Mouse (Mus musculus) olfactory bulb, adult 2 months (tissue): ENCODE measurements around the gene Lgr5. TPM values are rescaled to one million over a fixed set of nuclear protein-coding genes. Genes with fewer than 3 reads are reported as not detected.

Source experiments
- H3K27ac ChIP-seq: fragments of 200-500 bp; 2 replicates; pipeline ENCODE4 v1.5.1; 2012; ENCODE audit warnings: low read depth, low read length; ENCODE audit not compliant: insufficient read depth
- H3K4me1 ChIP-seq: fragments of 200-500 bp; 2 replicates; pipeline ENCODE4 v1.6.1; 2012; ENCODE audit warnings: low read length; ENCODE audit not compliant: control insufficient read depth, insufficient read depth
- H3K4me3 ChIP-seq: fragments of 200-500 bp; 2 replicates; pipeline ENCODE4 v1.5.1; 2012; ENCODE audit warnings: mild to moderate bottlenecking, low read depth, low read length, moderate library complexity; ENCODE audit not compliant: insufficient read depth
- CTCF ChIP-seq: fragments of 200-500 bp; IDR thresholded peaks from 2 replicates; pipeline ENCODE4 v1.5.1; 2012; ENCODE audit warnings: low read depth, mild to moderate bottlenecking, low read length, moderate library complexity; ENCODE audit not compliant: insufficient read depth
- POLR2A ChIP-seq: fragments of 200-500 bp; IDR thresholded peaks from 2 replicates; pipeline ENCODE4 v1.6.1; 2012; ENCODE audit warnings: mild to moderate bottlenecking, low read depth, low read length, moderate library complexity; ENCODE audit not compliant: insufficient read depth
- WGBS: fragments of 180-500 bp; shearing (Covaris S2); methylation state at CpG from one replicate; pipeline ENCODE4 v1.1.7; 2018; 5-methylcytosine and 5-hydroxymethylcytosine counted together
- polyA plus RNA-seq: library from polyadenylated mRNA; stranded (reverse); fragments of >200 nt; gene quantifications from 2 replicates; pipeline ENCODE4 v1.2.4, GENCODE M21; 2012; ENCODE audit warnings: low replicate concordance; ENCODE audit not compliant: missing spikeins, insufficient read depth, insufficient read length

The Lgr5 gene
- polyA plus RNA-seq, 1 experiment: not detected

DNA sequence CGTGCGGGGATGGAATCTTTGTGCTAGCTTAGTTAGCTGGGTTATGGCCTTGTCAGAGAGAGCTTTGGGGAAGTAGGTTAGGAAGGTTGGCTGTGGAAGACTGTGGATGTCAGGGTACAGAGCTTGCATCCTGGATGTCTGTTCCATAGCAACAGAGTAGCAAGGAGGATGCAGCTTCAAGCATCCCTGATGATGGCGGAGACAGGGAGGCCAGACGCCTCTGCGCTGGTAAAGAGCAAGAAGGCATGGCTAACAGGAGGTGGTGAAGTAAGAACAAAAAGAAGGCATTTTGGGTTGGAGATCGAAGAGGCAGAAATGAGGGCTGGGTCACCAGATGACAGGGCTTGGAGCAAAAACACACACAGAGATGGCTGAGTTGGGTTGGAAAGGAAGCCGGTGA is 118.9 kb downstream of the Lgr5 start:
- no peak for TF ChIP-seq CTCF
- no peak for TF ChIP-seq POLR2A
- Histone ChIP-seq H3K4me3 (no peak overlapping the region), H3K4me1 (peaks cover 7% of the 10 kb centered on the region), H3K27ac (peak overlapping the region; percentile 26)
- 38% methylated on average over 7 of the region's 7 CpGs for WGBS

DNA sequence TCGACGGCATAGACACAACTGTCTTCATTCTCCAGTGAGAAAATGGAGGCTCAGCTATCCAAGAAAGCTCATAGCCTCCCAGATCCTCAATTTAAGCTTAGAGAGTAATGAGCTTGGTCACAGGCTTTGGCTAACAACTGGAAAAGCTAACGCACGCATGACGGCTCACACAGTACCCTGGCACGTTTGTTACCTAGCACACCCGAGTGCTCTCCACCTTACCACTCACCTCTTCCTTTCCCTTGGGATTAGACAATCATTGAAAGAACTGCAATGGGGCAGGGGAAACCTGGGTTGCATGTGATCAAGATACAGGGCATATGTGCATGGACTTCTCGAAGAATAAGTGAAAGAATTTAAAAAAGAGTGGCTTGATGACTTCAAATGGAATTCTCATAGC is 119.6 kb downstream of the Lgr5 start:
- no peak overlapping the region for H3K4me3 ChIP-seq
- no peak for TF ChIP-seq POLR2A
- no peak for TF ChIP-seq CTCF
- H3K4me1 ChIP-seq: peaks cover 7% of the 10 kb centered on the region
- H3K27ac ChIP-seq: no peak overlapping the region
- 84% methylated on average over 8 of the region's 8 CpGs for WGBS

- Histone ChIP-seq H3K27ac (no peak overlapping the region), H3K4me3 (no peak overlapping the region), H3K4me1 (peaks cover 7% of the 10 kb centered on the region)
- 71% methylated on average over 6 of the region's 6 CpGs for WGBS
- TF ChIP-seq CTCF (no peak), POLR2A (no peak)
Measured at GRCm38 (mm10) chr10:115465778-115466177, 121.8 kb downstream of the Lgr5 start.

DNA sequence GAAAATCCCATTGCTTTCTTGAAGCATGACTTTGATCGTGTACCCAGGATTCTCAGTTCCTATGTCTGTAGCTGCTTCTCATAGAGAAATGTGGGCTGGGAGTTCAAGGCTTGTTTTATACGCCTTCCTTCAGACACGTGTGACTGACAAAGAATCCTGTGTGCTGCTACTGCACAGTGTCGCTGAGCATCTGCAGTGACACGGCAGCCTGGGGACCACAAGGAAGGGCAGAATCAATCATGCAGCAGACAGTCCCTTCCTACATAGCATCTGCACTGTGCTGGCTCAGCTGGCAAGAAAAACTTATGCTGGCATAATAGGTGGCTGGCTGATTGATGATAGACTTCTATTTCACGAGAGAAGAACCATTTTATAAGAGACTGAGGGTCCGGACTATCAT is 122.5 kb downstream of the Lgr5 start:
- TF ChIP-seq POLR2A (no peak), CTCF (no peak)
- 85% methylated on average over 7 of the region's 7 CpGs for WGBS
- H3K4me3 ChIP-seq: no peak overlapping the region
- peaks cover 5% of the 10 kb centered on the region for H3K4me1 ChIP-seq
- H3K27ac ChIP-seq: no peak overlapping the region

GRCm38 (mm10) chr10:115462646-115463045 is 124.9 kb downstream of the Lgr5 start:
- H3K4me1 ChIP-seq: no peaks in the 10 kb centered on the region
- TF ChIP-seq CTCF (no peak), POLR2A (no peak)
- no peak overlapping the region for H3K4me3 ChIP-seq
- no peak overlapping the region for H3K27ac ChIP-seq
- WGBS: 81% methylated on average over 5 of the region's 5 CpGs

DNA sequence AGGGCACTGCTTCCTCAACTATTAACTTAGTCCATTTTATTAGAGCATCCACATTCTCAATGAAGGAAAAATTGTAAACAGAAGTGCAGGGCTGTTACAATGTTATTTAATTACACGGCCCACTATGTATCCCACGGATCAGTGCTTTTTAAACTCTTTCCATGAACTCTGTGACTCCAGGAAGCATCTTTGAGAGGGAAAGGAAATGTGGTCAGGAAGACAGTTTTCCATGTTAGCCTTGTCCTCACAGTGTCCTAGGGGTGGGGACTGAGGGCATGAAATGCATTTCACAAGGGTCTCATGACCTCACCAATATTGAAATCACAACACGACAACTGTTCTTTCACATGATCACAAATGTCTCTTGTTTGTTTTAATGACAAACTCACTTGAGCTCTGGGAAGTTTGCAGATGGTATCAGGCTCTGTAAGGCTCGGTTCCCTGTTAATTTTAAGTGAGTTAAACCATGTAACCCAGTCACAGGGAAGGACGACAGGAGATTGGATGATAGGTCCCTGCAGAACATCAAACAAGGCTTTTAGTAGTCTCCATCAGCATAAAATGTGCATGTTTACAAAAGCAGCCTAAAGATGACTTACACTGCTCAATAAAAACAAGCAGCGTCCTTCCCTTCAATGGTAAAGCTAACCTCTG is 130.1 kb downstream of the Lgr5 start:
- TF ChIP-seq POLR2A (no peak), CTCF (no peak)
- Histone ChIP-seq H3K4me1 (peaks cover 5% of the 10 kb centered on the region), H3K27ac (no peak overlapping the region), H3K4me3 (no peak overlapping the region)
- 65% methylated on average over 6 of the region's 6 CpGs for WGBS

DNA sequence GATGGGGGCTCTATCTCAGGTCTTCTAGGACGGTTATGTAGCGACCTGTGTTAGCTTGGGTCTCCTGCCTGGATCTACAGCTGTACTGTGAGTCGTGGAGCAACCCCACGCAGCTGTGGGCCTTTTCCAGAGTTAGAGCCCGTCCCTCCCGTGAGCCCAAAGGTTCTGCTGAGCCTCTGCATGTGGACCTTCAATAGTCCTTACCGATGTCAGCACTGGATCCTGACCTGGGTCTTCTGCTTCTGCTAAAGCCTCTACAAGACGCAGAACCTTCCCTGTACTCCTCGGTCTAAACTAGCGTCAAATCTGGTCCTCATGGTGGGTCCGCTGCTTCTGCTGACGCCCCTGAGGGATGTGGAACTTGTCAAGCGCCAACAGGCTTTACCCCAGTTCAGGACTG is 139.0 kb downstream of the Lgr5 start:
- WGBS: 96% methylated on average over 13 of the region's 13 CpGs
- Histone ChIP-seq H3K4me3 (no peak overlapping the region), H3K27ac (no peak overlapping the region), H3K4me1 (peaks cover 11% of the 10 kb centered on the region)
- no peak for TF ChIP-seq CTCF
- no peak for TF ChIP-seq POLR2A

DNA sequence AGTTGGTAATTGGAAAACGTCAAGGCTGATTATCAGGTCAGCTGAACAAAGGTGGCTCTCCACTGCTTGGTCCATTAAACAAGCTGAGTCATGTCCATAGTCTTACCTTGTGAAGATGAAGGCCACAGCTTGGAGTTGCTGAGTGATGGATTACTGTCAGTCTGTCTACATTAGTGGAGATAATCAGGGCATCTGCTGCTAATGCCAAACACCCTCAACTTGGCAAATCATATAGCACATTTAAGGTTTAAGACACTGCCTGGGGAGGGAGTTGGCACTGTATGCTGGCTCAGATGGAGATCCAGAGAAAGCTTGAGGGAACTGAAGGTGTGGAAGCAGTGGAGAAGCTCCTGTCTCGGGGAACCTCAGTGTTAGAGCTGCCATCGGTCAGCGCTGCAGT is 150.3 kb downstream of the Lgr5 start:
- H3K4me1 ChIP-seq: peaks cover 2% of the 10 kb centered on the region; the same call in 1 of the 2 replicates
- TF ChIP-seq CTCF (no peak), POLR2A (no peak)
- H3K27ac ChIP-seq: no peak overlapping the region
- 89% methylated on average over 4 of the region's 4 CpGs for WGBS
- no peak overlapping the region for H3K4me3 ChIP-seq

GRCm38 (mm10) chr10:115425351-115425750 is 162.2 kb downstream of the Lgr5 start:
- Histone ChIP-seq H3K27ac (no peak overlapping the region), H3K4me3 (no peak overlapping the region), H3K4me1 (no peaks in the 10 kb centered on the region)
- TF ChIP-seq POLR2A (no peak), CTCF (no peak)
- WGBS: 45% methylated on average over 2 of the region's 2 CpGs
